Mouse (Mus musculus): ENCODE measurements around the gene Foxk2. TPM values are rescaled to one million over a fixed set of nuclear protein-coding genes. Genes with fewer than 3 reads are reported as not detected.
"Not testable (repeated sequence)": the region's sequence is repeated elsewhere in the genome, so short reads cannot be mapped to it uniquely, and the experiment has no call there.

The Foxk2 gene
- polyA plus RNA-seq, 1 experiment from 2014 or later, result 12.5 TPM

DNA sequence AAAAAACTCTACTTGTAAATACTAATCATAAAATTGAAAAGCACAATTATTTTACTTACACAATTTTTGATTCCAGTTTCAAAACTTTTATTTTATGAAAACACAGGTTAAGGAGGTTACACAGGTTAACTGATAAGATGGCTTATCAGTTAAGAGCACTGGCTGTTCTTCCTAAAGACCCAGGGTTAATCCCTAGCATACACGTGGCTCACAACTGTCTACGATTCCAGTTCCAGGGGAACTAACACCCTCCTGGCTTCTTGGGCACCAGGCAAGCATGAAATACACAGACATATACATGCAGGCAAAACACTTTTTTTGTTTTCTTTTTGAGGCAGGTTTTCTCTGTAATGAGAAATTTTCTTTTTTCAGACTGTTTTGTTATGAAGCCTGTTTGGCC lies 88.4 kb downstream of the Foxk2 start:
- no peaks in the 10 kb centered on the region for H3K36me3 ChIP-seq (ENCODE audit: control insufficient read depth, insufficient read depth, low read length)
- no peaks in the 10 kb centered on the region for H3K27me3 ChIP-seq (replicated peaks; ENCODE audit: control insufficient read depth, insufficient read depth, low read length)
- 93% methylated on average over 2 of the region's 2 CpGs for WGBS
- H3K9me3 ChIP-seq (ENCODE audit: control insufficient read depth, low read length), result no peaks in the 10 kb centered on the region
- peaks cover 8% of the 10 kb centered on the region for H3K4me1 ChIP-seq (ENCODE audit: control insufficient read depth, insufficient read depth, low read depth, low read length)
- H3K9ac ChIP-seq (ENCODE audit: low read depth, low read length), result no peak overlapping the region
- no peak for ATAC-seq
- no peak overlapping the region for H3K27ac ChIP-seq (ENCODE audit: low read depth, low read length)
- no peak overlapping the region for H3K4me3 ChIP-seq (ENCODE audit: low read length)
- no peak overlapping the region for H3K4me2 ChIP-seq (ENCODE audit: low read length)

DNA sequence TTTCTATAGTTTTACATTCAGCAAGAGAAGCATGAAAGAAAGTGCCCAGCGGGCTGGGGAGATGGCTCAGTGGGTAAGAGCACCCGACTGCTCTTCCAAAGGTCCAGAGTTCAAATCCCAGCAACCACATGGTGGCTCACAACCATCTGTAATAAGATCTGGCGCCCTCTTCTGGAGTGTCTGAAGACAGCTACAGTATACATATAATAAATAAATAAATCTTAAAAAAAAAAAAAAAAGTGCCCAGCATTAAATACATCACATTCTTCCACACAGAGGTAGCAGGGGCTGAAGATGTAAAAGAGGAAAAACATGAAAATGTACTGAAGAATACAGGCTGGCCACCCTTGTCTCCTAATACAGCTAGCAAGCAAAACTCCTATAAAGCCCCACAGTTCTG lies 88.9 kb downstream of the Foxk2 start:
- WGBS, result 87% methylated on average over 3 of the region's 3 CpGs
- not testable (repeated sequence) for H3K27me3 ChIP-seq (replicated peaks; ENCODE audit: control insufficient read depth, insufficient read depth, low read length)
- peaks cover 11% of the 10 kb centered on the region for H3K4me1 ChIP-seq (ENCODE audit: control insufficient read depth, insufficient read depth, low read depth, low read length)

DNA sequence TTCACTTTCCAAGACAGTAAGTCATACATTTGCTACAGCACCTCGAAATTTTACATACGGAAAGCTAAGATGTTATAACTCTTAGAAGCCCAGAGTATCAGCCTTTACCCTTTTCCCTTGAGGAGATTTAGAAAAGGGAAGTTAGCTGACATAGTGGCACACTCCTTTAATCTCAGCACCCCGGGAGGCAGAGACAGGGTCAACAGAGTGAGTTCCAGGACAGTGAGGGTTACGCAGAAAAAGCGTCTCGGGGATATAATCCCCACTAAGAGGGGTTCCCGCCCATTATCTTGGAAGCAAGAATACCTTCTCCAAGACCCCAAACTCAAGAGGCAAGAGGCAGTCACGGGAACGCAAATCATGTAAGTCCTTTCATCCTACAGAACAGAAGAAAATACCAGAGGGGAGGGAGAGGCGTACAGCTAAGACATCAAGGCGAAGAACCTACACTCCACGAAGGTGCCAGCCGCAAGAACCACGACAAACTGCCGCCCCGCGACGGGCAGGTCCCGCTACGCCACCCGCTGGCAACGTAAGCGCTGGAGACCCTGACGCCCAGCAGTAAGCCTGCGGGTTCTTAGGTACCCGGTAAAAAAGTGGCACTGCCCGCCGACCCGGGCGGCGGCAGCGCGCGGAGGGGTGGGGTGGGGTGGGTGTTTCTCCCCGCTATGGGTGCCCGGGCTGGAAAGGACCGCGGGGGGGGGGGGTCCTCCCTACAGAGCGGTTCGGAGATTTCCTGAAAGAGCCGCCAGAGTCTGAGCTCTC lies 93.7 kb downstream of the Foxk2 start:
- Histone ChIP-seq H3K4me3 (ENCODE audit: low read length) (peak overlapping the region; percentile 97), H3K9ac (ENCODE audit: low read depth, low read length) (peak overlapping the region; percentile 93), H3K9me3 (ENCODE audit: control insufficient read depth, low read length) (no peaks in the 10 kb centered on the region), H3K4me2 (ENCODE audit: low read length) (peak overlapping the region; percentile 92), H3K36me3 (ENCODE audit: control insufficient read depth, insufficient read depth, low read length) (no peaks in the 10 kb centered on the region), H3K27me3 (replicated peaks; ENCODE audit: control insufficient read depth, insufficient read depth, low read length) (no peaks in the 10 kb centered on the region), H3K27ac (ENCODE audit: low read depth, low read length) (peak overlapping the region; percentile 92), H3K4me1 (ENCODE audit: control insufficient read depth, insufficient read depth, low read depth, low read length) (peaks cover 17% of the 10 kb centered on the region)
- WGBS, result 5% methylated on average over 25 of the region's 41 CpGs
- ATAC-seq, result no peak

More for the DNA sequence above, 88.9 kb downstream of the Foxk2 start:
- not testable (repeated sequence) for H3K36me3 ChIP-seq (ENCODE audit: control insufficient read depth, insufficient read depth, low read length); H3K4me2 ChIP-seq (ENCODE audit: low read length); H3K4me3 ChIP-seq (ENCODE audit: low read length); ATAC-seq; H3K27ac ChIP-seq (ENCODE audit: low read depth, low read length); H3K9me3 ChIP-seq (ENCODE audit: control insufficient read depth, low read length); H3K9ac ChIP-seq (ENCODE audit: low read depth, low read length)

DNA sequence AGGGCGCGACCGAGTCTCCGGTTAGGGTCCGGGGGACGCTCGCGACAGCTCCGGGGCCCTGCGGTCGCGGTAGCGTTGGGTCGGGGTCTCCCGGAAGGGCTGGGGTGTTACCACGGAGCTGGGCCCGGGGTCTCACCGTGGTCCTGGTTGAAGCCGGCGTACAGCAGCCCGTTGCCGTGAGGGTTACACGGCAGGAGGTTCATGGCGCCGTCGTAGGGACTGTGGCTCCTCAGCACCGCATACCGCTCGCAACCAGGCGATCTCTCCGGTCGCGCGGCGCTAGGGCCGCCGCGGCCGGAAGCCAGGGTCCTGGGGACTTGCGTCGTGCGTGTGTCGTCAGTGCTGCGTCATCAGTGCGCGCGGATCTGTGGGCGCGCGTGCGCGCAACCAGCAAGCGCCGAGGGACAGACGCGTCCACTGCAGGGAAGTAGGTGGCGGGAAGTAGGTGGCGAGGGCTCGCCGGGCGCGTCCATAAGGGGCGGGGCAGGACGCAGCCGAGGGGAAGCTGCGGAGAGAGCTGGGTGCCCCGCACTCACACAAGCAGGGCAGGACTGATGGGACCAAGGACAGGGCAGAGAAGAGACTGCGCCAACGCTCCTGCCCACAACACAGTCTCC lies 94.4 kb downstream of the Foxk2 start, which contains the start of gene Wdr45b:
TSS of gene Wdr45b (minus strand) at position 355 of the 617 bp plus-strand sequence.
- peak within 1 kb of the TSS; percentile 97 for H3K4me3 ChIP-seq (ENCODE audit: low read length)
- no peaks in the 10 kb centered on the region for H3K9me3 ChIP-seq (ENCODE audit: control insufficient read depth, low read length)
- peak within 1 kb of the TSS; percentile 93 for H3K9ac ChIP-seq (ENCODE audit: low read depth, low read length)
- H3K4me1 ChIP-seq (ENCODE audit: control insufficient read depth, insufficient read depth, low read depth, low read length), result peaks cover 17% of the 10 kb centered on the region
- no peaks in the 10 kb centered on the region for H3K36me3 ChIP-seq (ENCODE audit: control insufficient read depth, insufficient read depth, low read length)
- H3K27ac ChIP-seq (ENCODE audit: low read depth, low read length), result peak within 1 kb of the TSS; percentile 92
- no peaks in the 10 kb centered on the region for H3K27me3 ChIP-seq (replicated peaks; ENCODE audit: control insufficient read depth, insufficient read depth, low read length)
- peak within 1 kb of the TSS; percentile 92 for H3K4me2 ChIP-seq (ENCODE audit: low read length)
- WGBS, result 0% methylated on average over 69 of the region's 69 CpGs
- peak; percentile 96 for ATAC-seq

Other genes starting within 250 kb of the Foxk2 start
- 0.29 TPM in 1 of 2 replicates, not detected in the other for gene Cd7, start 220.6 kb upstream of the Foxk2 start, polyA plus RNA-seq (2015; fragmentation: Nextera tagmentation; extraction: Ambion mirVana)
- not detected in 2 replicates for gene Sectm1b, start 196.4 kb upstream of the Foxk2 start, polyA plus RNA-seq (2015; fragmentation: Nextera tagmentation; extraction: Ambion mirVana)
- not detected in 2 replicates for gene Sectm1a, start 178.8 kb upstream of the Foxk2 start, polyA plus RNA-seq (2015; fragmentation: Nextera tagmentation; extraction: Ambion mirVana)
- gene Tex19.2, start 141.3 kb upstream of the Foxk2 start, polyA plus RNA-seq (2015; fragmentation: Nextera tagmentation; extraction: Ambion mirVana), result not detected in 2 replicates
- not detected in 2 replicates for gene Tex19.1, start 113.8 kb upstream of the Foxk2 start, polyA plus RNA-seq (2015; fragmentation: Nextera tagmentation; extraction: Ambion mirVana)
- gene Uts2r, start 99.7 kb upstream of the Foxk2 start, polyA plus RNA-seq (2015; fragmentation: Nextera tagmentation; extraction: Ambion mirVana), result 0.73 and 0.89 TPM in 2 replicates
- 31.4 and 37.9 TPM in 2 replicates for gene Hexdc, start 55.6 kb upstream of the Foxk2 start, polyA plus RNA-seq (2015; fragmentation: Nextera tagmentation; extraction: Ambion mirVana)
- 32.7 and 33.3 TPM in 2 replicates for gene Ogfod3, start 55.3 kb upstream of the Foxk2 start, polyA plus RNA-seq (2015; fragmentation: Nextera tagmentation; extraction: Ambion mirVana)
- 36.8 and 41.0 TPM in 2 replicates for gene Cybc1, start 30.7 kb upstream of the Foxk2 start, polyA plus RNA-seq (2015; fragmentation: Nextera tagmentation; extraction: Ambion mirVana)
- 85.9 and 89.8 TPM in 2 replicates for gene Narf, start 22.7 kb upstream of the Foxk2 start, polyA plus RNA-seq (2015; fragmentation: Nextera tagmentation; extraction: Ambion mirVana)
- gene Wdr45b, start 94.5 kb downstream of the Foxk2 start, polyA plus RNA-seq (2015; fragmentation: Nextera tagmentation; extraction: Ambion mirVana), result 87.3 and 90.0 TPM in 2 replicates
- gene Rab40b, start 128.3 kb downstream of the Foxk2 start, polyA plus RNA-seq (2015; fragmentation: Nextera tagmentation; extraction: Ambion mirVana), result 13.6 and 14.1 TPM in 2 replicates
- gene Fn3krp, start 161.4 kb downstream of the Foxk2 start, polyA plus RNA-seq (2015; fragmentation: Nextera tagmentation; extraction: Ambion mirVana), result 8.3 and 12.2 TPM in 2 replicates
- 7.7 and 7.8 TPM in 2 replicates for gene Fn3k, start 174.9 kb downstream of the Foxk2 start, polyA plus RNA-seq (2015; fragmentation: Nextera tagmentation; extraction: Ambion mirVana)
- 60.8 and 64.2 TPM in 2 replicates for gene Tbcd, start 192.0 kb downstream of the Foxk2 start, polyA plus RNA-seq (2015; fragmentation: Nextera tagmentation; extraction: Ambion mirVana)

Measured in hindbrain, embryonic 16.5 days (tissue).